Mouse (Mus musculus) heart, embryonic 14.5 days (tissue): ENCODE measurements around the gene Ubr2. TPM values are rescaled to one million over a fixed set of nuclear protein-coding genes. Genes with fewer than 3 reads are reported as not detected.
A peak's percentile ranks its signal among the peaks of the same experiment; 100 is the strongest.

Experiments used
- ATAC-seq: fragments of 200-750 bp; cut with Nextera tagmentation; 2 replicates; pipeline ENCODE4 v1.8.0; 2017; ENCODE audit warnings: low read depth, moderate TSS enrichment; ENCODE audit not compliant: insufficient number of reproducible peaks, insufficient read depth, low FRiP score
- H3K27ac ChIP-seq, 2 experiments: fragments of 200-500 bp in 1 of 2; fragments of 300-500 bp in 1 of 2; sonication (generic) in 1 of 2; replicated peaks in 1 of 2; 2 replicates each; pipeline ENCODE4 v1.5.1; 2012 to 2014; ENCODE audit warnings: low read depth in 2 of 2, low read length in 2 of 2, control low read depth in 1 of 2, mild to moderate bottlenecking in 1 of 2, mixed read lengths in 1 of 2; ENCODE audit not compliant: control insufficient read depth in 1 of 2, insufficient read depth in 1 of 2
- H3K27me3 ChIP-seq: fragments of 300-500 bp; sonication (generic); 2 replicates; pipeline ENCODE4 v1.6.1; 2014; ENCODE audit warnings: mild to moderate bottlenecking, low read length, control low read depth; ENCODE audit not compliant: control insufficient read depth, insufficient read depth
- H3K36me3 ChIP-seq: fragments of 300-500 bp; sonication (generic); 2 replicates; pipeline ENCODE4 v1.6.1; 2014; ENCODE audit warnings: mild to moderate bottlenecking, control low read depth, low read length, mixed read lengths; ENCODE audit not compliant: control insufficient read depth, insufficient read depth
- H3K4me1 ChIP-seq, 2 experiments: fragments of 200-500 bp in 1 of 2; fragments of 300-500 bp in 1 of 2; sonication (generic) in 1 of 2; 2 replicates each; pipeline ENCODE4 v1.6.1; 2012 to 2014; ENCODE audit warnings: low read length in 2 of 2, control low read depth in 1 of 2, mixed read lengths in 1 of 2; ENCODE audit not compliant: control insufficient read depth in 2 of 2, insufficient read depth in 2 of 2
- H3K4me2 ChIP-seq: fragments of 300-500 bp; sonication (generic); 2 replicates; pipeline ENCODE4 v1.6.1; 2014; ENCODE audit warnings: mild to moderate bottlenecking, low read length
- H3K4me3 ChIP-seq, 2 experiments: fragments of 200-500 bp in 1 of 2; fragments of 300-500 bp in 1 of 2; sonication (generic) in 1 of 2; 2 replicates each; pipeline ENCODE4 v1.5.1; 2012 to 2014; ENCODE audit warnings: low read length in 2 of 2, mild to moderate bottlenecking in 2 of 2, control low read depth in 1 of 2, low read depth in 1 of 2, moderate library complexity in 1 of 2; ENCODE audit not compliant: control insufficient read depth in 1 of 2, insufficient read depth in 1 of 2
- H3K9ac ChIP-seq: fragments of 300-500 bp; sonication (generic); 2 replicates; pipeline ENCODE4 v1.6.1; 2014; ENCODE audit warnings: mild to moderate bottlenecking, low read length
- H3K9me3 ChIP-seq: fragments of 300-500 bp; sonication (generic); 2 replicates; pipeline ENCODE4 v1.6.1; 2016; ENCODE audit warnings: low read length, control low read depth; ENCODE audit not compliant: control insufficient read depth
- WGBS: fragments of 180-500 bp; shearing (Covaris S2); extraction: QIAGEN DNeasy Blood & Tissue Kit; methylation state at CpG from one replicate; pipeline ENCODE4 v1.1.7; 2014; 5-methylcytosine and 5-hydroxymethylcytosine counted together
- polyA plus RNA-seq: library from polyadenylated mRNA; unstranded; fragments of >200 nt; fragmentation: Nextera tagmentation; extraction: Ambion mirVana; gene quantifications from 2 replicates; pipeline ENCODE4 v1.2.1, GENCODE M21; 2014

Gene Ubr2
- polyA plus RNA-seq, 1 experiment from 2014 or later, result 26.2 TPM

DNA sequence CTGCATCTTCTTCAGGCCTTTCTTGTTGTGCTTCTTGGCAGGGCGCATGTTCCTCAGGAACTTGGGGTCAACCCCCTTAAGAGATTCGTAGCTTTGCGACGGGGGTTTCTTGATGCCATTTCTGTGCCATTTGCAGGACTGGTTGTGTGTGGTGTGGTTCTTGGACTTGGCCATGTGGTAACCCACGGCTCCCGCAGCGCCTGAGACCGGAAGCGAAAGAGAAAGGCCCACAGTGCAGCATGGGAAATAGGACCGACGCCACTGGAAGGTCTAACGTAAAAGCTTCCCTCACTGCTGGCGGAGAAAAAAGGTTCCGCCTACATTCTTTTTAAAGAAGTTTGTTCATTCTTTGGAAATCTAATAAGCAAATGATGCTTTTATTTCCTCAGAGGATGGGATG, 32.5 kb upstream of the Ubr2 start:
- no peak overlapping the region for H3K9ac ChIP-seq
- H3K27ac ChIP-seq, result no peak overlapping the region
- no peak overlapping the region for H3K4me3 ChIP-seq
- H3K36me3 ChIP-seq, result no peaks in the 10 kb centered on the region
- H3K9me3 ChIP-seq, result no peaks in the 10 kb centered on the region
- no peaks in the 10 kb centered on the region for H3K27me3 ChIP-seq
- no peak overlapping the region for H3K4me2 ChIP-seq
- no peak for ATAC-seq
- 94% methylated on average over 14 of the region's 14 CpGs for WGBS
- H3K4me1 ChIP-seq, result peaks cover 0 to 3% of the 10 kb centered on the region in 2 experiments; a peak in 1 of 4 replicates

DNA sequence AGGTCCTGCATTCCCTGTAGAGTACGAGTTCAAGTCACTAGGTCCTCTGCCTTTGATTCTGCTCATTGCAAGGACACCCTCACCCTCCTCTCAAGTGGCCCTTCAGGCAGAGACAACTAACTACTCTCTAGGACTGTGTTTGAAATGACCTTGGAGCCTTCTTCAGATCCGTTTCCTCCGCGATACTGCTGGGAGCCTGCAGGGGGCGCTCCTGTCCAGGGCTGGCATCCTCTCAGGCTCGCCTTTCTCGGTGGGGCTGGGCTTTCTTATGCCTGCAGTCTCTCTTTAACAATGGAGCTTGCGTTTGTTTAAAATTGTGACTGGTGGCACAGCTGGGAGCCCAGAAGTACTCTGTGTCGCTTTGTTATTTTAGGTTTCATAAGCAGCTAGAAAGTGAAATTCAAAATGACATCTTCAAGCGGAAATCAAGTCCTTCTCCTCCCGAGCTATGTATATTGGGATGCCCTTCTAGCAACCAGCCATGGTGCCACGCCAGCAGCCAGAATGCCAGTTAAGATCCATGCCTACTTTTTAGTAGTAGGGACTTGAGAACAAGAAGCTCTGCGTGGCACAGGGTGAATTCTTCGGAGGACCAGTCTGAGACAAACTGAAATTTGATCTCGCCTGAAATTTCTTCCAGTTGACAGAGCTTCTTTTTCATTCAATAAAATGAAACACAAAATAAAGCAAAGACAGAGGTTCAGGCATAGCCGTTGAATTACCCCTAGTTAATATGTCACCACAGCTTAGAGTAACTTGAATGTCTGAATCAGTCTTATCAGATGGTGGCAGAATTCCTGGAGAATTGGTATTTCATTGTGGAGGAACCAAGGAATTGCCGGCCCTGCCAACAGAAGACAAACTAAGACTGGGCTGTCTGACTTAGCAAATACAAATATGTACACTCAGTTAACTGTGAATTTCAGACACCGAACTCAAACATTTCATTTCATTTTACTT, 28.8 kb upstream of the Ubr2 start:
- peak; percentile 35; the same call in 1 of the 2 replicates for ATAC-seq
- Histone ChIP-seq H3K4me1 (peaks cover 0 to 3% of the 10 kb centered on the region in 2 experiments; a peak in 1 of 4 replicates), H3K9me3 (no peaks in the 10 kb centered on the region), H3K27me3 (no peaks in the 10 kb centered on the region), H3K4me2 (peak overlapping the region; percentile 59), H3K4me3 (peak overlapping the region in 1 of 2 experiments; percentile 14; a peak in 1 of 4 replicates), H3K27ac (no peak overlapping the region), H3K36me3 (no peaks in the 10 kb centered on the region), H3K9ac (0 out of 2 replicates have a peak overlapping the region, but pooled peaks have one; percentile 27)
- WGBS, result 30% methylated on average over 18 of the region's 18 CpGs

DNA sequence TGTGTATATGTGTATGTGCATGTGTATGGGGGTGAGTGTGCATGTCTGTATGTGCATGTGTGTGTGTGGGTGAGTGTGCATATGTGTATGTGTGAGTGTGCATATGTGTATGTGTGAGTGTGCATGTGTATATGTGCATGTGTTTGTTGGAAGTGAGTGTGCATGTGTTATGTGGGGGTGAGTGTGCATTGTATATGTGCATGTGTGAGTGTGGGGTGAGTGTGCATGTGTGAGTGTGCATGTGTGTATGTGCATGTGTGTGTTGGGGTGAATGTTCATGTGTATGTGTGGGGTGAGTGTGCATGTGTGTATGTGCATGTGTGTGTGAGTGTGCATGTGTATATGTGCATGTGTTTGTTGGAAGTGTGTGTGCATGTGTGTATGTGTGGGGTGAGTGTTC, 24.2 kb upstream of the Ubr2 start:
- Histone ChIP-seq H3K4me3 (no peak overlapping the region), H3K36me3 (no peaks in the 10 kb centered on the region), H3K9ac (no peak overlapping the region), H3K4me1 (peaks cover 0 to 3% of the 10 kb centered on the region in 2 experiments; a peak in 1 of 4 replicates), H3K4me2 (no peak overlapping the region), H3K27ac (no peak overlapping the region), H3K27me3 (no peaks in the 10 kb centered on the region), H3K9me3 (no peaks in the 10 kb centered on the region)
- ATAC-seq, result no peak

DNA sequence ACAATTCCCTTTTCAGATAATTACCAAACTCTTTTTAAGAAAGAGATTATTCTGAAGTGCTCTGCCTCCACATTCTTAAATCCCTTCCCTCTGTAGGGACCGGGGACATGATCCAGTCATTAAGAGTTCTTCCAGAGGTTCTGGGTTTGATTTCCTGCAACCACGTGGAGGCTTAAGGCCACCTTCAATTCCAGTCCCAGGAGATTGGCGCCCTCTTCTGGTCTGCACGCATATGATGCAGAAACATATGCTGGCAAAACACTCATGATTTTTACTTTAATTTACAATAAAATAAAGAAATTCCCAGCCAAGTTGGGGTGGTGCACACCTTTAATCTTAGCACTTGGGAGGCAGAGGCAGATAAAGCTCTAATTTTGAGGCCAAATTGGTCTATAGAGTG, 23.3 kb upstream of the Ubr2 start:
- ATAC-seq, result no peak

DNA sequence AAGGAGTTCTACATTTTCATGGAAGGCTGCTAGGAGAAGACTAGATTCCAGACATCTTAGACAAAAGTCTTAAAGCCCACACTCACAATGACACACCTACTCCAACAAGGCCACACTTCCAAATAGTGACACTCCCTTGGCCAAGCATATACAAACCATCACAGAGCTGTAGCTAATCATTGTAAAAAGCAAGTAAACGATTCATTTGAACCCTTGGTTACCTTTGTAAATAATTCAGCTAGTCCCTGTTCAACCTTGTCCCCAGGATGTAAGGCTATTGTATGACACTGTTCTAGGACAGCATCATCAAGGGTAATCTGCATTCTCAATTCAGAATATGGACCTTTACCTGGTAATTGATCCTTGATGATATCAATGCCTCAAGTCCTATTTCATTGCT, 14.4 kb upstream of the Ubr2 start:
- Histone ChIP-seq H3K36me3 (no peaks in the 10 kb centered on the region), H3K4me1 (no peaks in the 10 kb centered on the region), H3K27ac (no peak overlapping the region), H3K9me3 (no peaks in the 10 kb centered on the region), H3K4me2 (no peak overlapping the region), H3K27me3 (0 out of 2 replicates have a peak, but pooled peaks cover 3% of the 10 kb centered on the region), H3K9ac (no peak overlapping the region), H3K4me3 (no peak overlapping the region)
- no peak for ATAC-seq
- WGBS, result 51% methylated on average over 1 of the region's 1 CpGs

More for the DNA sequence above, 23.3 kb upstream of the Ubr2 start:
- Histone ChIP-seq H3K4me1 (no peaks in the 10 kb centered on the region), H3K4me3 (no peak overlapping the region), H3K9me3 (no peaks in the 10 kb centered on the region), H3K27me3 (no peaks in the 10 kb centered on the region), H3K27ac (no peak overlapping the region), H3K9ac (no peak overlapping the region), H3K4me2 (no peak overlapping the region), H3K36me3 (no peaks in the 10 kb centered on the region)
- 2% methylated on average over 4 of the region's 4 CpGs for WGBS

DNA sequence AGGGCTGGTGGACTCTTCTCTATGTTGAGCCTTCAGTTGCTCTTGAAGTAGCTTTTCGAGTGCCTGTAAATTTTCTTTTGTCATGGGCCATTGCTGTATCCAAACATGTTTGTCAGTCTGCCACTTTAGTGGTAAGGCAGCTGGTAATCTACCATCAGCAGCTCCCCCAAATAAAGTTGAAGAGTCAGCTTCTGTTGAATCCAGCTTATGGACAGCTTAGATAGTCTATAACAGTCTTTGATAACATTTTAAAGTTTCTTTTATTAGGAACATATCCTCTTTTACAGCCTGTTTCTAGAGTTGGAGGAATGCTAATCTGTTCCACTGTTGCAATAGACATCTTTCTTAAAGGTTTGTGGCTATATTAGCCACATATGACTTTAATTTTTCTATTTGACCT, 13.0 kb upstream of the Ubr2 start:
- Histone ChIP-seq H3K4me1 (no peaks in the 10 kb centered on the region), H3K27me3 (0 out of 2 replicates have a peak, but pooled peaks cover 3% of the 10 kb centered on the region), H3K9me3 (no peaks in the 10 kb centered on the region), H3K36me3 (no peaks in the 10 kb centered on the region), H3K27ac (no peak overlapping the region), H3K4me3 (no peak overlapping the region), H3K4me2 (no peak overlapping the region), H3K9ac (no peak overlapping the region)
- ATAC-seq, result no peak
- WGBS, result 62% methylated on average over 1 of the region's 1 CpGs

DNA sequence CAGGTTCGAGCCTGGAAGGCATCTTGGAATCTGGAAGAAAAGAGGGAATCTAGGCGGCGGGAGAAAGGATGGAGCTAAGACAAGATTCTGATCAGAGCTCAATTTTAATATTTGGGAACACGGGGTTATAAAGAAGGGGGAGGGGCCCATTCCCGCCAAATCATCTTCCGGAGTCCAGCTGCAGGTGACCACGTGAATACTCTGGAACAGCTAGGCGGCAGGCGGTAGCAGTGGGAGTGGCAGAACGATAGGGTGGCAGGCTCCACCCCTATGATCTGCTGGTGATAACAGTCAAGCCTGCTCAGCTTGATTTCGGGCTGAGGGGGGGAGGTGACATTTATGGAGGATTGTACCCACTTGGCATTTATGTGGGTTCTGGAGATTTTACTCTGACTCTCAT, 2.5 kb upstream of the Ubr2 start:
- H3K4me1 ChIP-seq, result peaks cover 3 to 12% of the 10 kb centered on the region in 2 experiments
- no peaks in the 10 kb centered on the region for H3K9me3 ChIP-seq
- WGBS, result 28% methylated on average over 11 of the region's 11 CpGs
- no peak overlapping the region for H3K9ac ChIP-seq
- H3K4me2 ChIP-seq, result no peak overlapping the region
- H3K27ac ChIP-seq, result no peak overlapping the region
- H3K27me3 ChIP-seq, result no peaks in the 10 kb centered on the region
- H3K36me3 ChIP-seq, result no peaks in the 10 kb centered on the region; the same call in 1 of the 2 replicates
- no peak overlapping the region for H3K4me3 ChIP-seq
- no peak for ATAC-seq
